Mouse (Mus musculus): ENCODE results near the gene Col4a1. TPM values are rescaled to one million over a fixed set of nuclear protein-coding genes. Genes with fewer than 3 reads are reported as not detected.

Col4a1 gene
- total RNA-seq, 2 experiments from 2014 or later, result 580 to 619 TPM

DNA sequence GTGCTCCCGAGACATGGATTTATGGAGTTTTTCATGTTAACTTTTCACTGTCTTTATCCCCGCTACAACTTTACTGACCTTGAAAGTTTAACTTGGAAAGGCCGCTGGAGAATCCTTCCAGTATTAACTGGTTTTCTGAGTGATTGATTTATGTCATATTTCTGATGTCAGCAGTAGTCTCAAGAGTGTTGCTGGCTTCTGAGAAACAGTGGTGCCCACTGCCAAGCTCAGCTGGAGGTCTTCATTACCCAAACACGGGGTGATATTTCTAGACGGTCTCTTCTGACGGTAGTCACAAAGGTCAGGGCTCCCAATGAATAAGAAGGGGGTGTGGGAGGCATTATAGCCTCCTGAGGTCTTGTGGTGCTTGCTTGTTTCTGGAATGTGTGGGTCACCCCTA, 21.1 kb upstream of the Col4a1 start:
- DNase-seq (ENCODE audit: low spot score in 2 of 2), result no peak

DNA sequence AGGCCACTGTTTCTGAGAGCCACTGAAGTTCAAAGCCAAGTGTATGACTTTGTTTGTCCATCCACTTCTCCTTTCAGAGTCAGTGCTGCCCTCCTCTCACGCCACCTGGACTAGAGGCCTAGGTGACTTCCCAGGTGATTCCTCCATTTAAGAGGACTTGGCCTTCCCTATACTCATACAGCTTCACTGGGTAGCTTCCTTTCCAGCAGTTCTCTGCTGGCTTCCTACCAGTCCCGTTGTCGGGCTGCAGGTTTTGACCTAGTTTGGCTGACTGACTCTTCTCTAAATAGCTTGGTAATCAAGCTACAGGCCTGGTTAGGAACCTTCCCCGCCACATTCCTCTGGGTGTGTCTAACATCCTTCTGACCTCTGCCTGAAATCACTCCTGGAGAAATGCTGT, 18.9 kb upstream of the Col4a1 start:
- DNase-seq (ENCODE audit: low spot score in 2 of 2), result no peak

DNA sequence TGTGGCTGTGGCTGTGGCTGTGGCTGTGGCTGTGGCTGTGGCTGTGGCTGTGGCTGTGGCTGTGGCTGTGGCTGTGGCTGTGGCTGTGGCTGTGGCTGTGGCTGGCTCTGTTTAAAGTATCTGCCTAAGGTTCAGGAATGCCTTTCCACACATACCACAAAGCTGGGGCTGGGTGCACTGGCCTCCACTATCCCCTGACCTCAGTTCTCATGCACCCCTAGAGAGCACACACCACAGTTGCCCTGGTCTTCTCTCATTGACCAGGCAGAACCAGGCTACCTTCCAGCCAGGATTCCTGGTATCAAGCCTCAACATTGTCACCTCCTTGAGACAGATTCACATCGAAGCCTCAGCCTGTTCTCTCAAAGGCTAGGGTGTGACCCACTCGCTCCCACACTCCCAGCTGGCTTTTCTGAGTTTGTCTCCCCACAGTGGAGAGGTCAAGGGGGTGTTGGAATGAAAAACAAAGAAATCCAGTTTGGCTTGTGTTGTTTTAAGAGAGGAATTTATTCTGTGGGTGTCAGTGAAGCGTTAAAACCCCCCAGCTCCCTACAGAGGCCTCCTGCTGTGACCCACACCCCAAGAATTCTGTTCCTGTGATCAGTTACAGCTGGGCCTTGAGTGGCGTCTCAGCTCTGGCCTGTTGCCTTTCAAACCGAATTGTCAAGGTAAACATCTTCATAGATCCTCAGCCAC, 15.2 kb upstream of the Col4a1 start:
- DNase-seq (ENCODE audit: low spot score in 2 of 2), result no peak

DNA sequence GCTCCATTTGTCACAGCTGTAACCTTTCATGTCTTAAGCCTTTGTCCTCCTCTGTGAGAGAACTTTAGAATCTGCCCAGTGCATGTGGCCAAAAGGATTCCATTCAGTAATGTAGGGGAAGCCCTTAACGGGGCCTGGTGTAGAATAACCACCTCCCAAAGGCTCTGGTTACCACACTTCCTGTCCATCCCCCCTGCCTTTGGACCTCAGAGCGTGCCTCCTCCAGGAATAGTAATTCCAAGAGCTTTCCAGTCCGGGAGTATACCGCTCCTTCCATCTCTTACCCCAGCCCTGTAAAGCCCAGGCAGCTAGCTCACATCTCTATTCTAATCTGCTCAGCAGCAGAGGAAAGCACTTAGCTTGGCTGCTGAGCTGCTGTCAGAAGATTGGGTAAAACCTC, 14.7 kb upstream of the Col4a1 start:
- DNase-seq (ENCODE audit: low spot score in 2 of 2), result no peak

DNA sequence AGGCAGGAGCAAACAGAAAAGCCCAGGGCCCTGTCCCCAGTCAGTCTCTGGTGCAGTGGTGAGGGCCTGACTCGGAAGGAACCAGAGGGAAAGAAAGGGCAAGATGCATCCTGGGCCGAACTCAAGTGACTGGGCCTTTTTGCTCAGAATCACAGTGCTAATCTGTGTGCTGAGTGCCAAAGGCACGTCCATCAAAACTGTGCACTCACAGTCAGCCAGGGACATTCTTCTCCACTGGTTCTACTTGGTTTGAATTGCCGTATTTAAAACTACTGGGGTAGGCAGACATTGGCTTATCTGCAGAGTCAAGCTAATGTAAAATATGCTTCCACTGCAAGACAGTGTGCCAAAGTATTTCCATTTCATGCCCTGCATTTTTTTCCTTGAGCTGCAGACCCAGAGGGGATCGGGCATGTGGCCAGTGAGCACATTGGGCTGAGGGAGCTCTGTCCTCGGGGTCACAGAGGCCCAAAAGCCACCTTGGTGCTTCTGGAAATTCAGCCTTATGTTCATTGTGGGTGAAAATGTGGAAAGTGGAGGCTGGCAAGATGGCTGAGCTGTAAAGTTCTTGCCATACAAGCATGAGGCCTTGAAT, 12.3 kb upstream of the Col4a1 start:
- DNase-seq (ENCODE audit: low spot score in 2 of 2), result no peak

DNA sequence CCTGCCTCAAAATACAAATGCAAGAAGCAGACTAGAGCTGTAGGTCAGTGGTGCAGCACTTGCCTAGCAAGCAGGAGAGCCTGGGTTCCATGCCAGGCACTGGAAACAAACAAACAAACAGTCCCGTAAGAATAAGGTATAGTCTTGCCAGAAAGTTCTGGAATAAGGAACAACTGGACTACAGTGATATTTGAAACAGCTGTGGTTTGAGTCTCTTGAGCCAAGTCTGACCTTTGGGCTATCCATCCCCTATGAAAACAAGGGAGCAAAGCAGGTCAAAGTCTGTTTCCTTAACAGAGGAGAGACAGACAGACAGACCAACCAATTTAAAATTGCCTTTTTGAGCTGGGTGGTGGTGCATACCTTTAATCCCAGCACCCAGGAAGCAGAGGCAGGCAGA, 11.1 kb upstream of the Col4a1 start:
- DNase-seq (ENCODE audit: low spot score in 2 of 2), result no peak

DNA sequence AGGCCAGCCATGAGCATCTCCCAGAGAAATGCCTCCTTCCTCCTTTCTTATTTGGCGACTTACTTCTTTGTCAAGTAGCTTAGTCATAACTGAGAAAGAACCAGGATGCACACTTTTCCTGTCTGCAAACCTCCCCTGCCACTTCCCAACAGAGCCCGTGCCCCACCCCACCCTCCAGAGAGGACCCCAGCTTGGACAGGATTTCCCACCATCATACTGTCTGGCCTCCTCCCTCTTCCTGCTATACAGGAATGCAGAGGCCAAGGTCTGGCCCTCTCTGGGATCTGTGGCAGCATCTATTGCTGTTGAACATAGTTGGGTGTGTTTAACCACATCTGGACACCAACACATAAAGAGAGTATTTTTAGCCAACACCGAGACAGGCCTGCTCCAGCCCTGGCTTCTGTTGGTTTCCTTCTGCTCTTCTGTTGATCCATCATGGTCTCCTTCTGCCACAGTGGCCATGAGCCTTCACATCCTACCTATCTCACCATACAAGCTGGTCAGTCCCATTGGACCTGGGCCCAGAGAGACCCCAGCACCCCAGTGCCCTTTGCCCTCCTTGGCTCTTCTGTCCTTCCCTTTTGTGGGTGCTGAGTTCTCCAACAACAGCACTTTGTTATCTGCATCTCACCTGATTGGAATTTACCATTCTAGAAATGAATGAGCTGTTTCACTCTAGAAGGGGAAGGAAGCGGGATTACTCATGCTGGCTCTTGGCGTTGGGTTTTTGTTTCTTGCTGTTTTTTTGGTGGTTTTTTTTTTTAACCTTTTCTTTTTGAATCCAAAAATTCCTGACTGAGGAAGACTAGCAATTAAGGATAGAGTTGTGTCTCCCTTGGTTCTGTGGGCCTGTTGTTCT, 10.3 kb upstream of the Col4a1 start:
- no peak for DNase-seq (ENCODE audit: low spot score in 2 of 2)

DNA sequence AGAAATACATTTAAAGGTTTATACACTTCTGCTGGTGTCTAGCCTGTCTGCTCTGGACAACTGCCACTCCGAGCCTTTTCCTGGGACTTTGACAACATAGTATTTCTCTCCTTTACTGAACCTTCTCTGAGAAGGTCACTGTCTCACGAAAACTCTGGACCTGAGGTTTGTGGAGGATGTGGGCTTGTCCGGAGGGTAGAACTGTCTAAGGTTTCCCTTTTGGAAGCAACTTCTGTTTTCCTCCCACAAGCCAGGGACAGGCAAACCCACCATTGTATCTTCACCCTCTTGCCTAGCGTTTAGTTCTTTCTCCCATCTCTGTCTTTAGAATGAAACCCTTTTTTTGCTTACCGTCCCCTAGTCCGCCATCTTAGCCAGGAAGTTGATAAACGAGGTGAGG, 9.2 kb upstream of the Col4a1 start:
- DNase-seq (ENCODE audit: low spot score in 2 of 2), result no peak

DNA sequence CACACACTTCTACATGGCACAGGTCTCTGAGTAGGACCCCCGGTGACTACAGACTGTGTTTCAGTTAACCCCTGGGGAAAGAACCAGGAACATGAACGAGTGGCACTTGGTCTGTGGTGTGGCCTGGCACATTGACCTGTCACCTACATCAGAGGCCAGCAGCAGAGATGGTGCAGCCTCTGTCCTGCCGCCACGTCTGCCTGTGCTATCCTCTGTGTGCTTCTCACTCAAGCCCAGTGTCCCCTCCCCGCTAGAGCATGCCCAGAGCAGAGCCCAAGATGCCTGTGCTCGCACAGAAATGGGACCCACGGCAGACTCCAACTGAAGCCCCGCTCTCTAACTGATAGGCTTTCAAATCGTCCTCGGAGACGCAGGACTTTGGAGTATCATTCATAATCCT, 6.8 kb upstream of the Col4a1 start:
- no peak for DNase-seq (ENCODE audit: low spot score in 2 of 2)

DNA sequence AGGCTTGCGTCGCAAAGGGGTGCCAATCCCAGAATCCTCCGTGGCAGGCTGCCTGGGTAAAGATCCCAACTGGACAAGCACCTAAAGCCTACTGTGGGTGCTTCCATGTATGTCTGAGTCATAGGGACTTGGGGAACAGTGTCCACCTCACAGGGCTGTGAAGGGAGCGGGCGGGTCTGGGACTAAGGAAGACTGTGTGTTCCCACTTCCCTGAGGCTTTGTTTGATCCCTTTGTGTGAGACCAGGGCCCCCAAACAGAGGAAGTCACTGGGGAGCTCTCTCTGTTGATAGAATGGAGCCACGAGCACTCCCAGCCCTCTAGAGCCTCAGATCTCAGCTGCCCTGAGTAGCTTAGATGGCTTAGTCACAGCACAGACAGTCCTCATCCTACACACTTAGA, 3.5 kb upstream of the Col4a1 start:
- no peak for DNase-seq (ENCODE audit: low spot score in 2 of 2)

DNA sequence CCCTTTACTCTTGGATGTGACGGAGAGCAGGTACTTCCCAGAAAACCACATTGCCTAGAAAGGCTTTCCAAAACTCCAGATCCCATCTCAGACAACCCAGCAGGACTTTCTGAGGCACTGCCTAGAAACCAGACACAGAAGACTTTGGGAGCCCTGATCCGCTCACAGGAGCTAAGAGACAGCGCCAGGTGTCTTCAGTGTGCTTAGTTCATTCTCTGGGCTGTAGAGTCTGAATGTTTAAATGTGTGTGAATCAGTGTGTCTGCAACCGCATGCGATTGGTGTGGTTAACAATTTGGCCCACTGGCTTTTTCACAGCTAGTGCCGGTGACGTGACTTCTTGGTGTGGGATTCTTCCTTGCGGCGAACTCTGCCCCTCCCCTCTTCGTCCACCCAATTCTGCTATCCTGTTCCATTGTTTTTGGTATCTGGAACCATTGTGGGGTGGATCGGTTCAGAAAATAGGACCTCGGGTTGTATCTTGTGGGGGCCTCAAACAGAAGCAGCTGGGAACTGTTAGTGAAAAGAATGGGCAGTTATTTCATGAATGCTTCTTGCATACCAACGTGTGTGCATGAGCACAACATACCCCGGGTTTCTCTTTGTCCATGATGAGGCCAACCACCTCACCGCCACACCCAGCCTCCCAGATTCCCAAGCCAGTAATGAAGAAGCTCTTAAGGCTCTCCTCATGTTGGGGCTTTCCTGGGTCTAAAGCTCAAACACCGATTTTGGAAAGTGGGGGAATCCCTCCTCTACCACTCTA, 2.7 kb upstream of the Col4a1 start:
- DNase-seq (ENCODE audit: low spot score in 2 of 2), result no peak

DNA sequence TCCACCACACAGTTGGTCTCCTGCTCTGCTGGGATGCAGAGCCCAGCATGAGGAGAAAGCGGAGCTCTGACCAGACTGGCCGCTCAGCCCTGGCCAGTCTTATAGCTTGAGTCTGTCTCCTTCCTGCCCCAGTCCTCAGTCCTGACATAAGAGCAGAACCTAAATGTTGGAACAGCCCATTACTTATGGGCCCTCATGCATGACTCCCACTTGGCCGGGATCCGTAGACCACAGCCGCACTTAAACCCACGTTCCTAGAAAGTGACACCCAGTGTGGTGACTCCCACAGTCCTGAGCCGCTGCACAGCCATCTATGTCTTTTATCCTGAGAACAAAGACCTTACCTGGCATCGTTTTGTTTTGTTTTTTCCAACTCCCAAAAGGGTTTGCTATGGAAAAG, 2.0 kb upstream of the Col4a1 start:
- no peak for DNase-seq (ENCODE audit: low spot score in 2 of 2)

DNA sequence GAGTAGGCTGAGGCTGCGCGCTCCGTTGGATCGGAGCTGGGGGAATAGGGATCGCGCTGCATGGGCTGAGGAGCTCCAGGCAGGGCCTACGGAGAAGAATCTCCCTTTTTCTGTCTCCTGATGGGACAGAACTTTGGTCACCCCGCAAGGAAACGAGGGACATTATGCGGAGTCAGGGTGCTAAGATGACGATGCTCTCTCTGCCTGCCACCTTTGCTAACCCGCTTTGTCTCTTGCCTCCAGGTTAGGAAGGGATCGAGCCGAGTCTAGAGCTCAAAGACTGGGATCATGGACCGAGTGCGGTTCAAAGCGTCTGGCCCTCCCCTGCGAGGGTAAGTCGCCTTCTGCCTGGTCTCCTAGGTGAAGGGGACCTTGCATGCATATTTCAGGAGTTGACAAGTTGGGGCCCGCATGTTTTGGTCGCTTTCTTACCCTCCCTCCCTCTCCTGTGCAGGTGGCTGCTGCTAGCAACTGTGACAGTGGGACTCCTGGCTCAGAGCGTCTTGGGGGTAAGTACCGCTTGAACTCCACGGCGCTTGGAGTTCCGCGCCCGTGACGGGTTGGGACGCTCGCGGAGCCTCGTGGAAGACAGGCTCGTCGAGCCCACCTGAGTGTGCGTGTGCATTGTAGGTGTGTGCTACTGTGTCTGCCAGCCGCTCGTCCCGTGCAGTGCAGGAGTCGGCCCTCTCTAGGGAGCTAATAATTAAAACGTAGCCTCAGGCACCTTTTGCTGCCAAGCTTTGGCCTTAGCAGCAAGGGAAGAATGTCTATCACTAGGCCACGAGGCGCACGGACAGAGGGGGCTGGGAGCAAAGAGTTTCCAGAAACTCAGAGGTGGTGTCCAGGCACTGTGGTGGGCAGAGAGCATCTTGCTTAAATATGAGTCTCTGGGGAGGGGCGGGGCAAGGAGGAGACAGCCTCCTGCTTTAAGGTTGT, 818 bp upstream of the Col4a1 start:
- no peak for DNase-seq (ENCODE audit: low spot score in 2 of 2)

DNA sequence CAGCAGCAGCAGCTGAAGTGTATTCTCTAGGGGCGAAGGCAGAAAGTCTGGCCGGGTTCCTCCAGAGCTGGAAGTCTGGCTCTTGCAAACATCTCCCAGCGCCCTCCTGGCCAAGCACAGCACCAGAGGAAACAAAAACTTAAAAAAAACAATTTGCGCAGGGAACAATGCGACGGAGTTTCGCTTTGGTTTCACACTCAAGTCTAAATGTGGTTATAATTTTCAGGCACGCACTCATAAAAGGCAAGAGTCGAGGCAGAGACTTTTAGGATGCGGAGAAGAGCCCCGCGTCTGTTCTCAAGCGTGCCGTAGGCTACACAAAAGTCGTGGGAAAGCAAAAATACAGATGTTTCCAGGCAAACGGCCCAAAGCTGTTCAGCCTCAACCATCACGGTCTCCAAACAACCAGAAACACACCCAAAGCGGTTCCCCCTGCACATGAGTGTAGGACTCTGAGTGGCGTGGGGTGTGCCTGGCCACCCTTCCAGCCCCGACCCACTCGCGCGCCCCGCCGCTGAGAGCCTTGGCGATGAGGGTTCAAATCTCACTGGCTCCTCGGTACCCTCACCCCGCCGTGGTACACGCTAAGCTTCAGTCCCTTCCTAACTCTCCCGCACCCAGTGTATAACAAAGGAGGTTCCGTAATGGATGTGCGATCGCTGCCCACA, 811 bp downstream of the Col4a1 start:
- no peak for DNase-seq (ENCODE audit: low spot score in 2 of 2)

DNA sequence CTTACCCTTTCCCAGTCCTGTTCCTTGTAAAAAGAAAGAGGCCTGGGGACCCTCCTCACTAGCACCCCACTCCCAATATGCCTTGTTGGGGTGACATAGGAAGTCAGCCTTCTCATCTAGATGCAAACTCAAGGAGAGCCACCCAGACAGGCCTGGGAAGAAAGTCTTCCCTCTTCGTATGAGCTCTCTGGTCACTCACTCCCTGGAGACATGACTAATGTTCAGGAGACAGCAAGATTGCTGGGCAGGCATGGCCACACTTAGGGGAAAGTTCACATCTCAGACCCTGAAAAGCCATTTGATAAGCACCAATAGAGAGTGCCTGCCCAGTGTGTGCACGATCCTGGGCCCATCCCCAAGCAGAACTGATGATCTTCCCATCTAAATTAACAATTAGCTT, 2.6 kb downstream of the Col4a1 start:
- DNase-seq (ENCODE audit: low spot score in 2 of 2), result no peak

DNA sequence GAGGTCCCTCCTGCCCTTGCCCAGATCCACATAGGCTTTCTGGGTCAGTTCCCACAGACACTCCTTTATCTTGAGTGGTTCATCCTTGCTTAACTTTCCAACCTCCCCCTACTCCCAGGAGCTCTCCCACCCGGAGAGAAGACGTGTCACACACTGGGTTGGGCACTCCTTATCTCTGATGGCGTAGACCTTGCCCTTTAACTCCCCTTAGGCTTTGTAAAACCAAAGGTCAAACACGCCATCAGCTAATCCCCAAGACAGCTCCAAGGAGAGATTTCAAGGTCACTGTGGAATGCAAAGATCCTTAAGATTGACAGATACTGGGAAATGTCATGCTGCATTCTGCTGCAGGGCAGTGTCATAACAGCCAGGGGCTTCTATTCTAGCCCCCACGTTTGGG, 3.4 kb downstream of the Col4a1 start:
- DNase-seq (ENCODE audit: low spot score in 2 of 2), result no peak

DNA sequence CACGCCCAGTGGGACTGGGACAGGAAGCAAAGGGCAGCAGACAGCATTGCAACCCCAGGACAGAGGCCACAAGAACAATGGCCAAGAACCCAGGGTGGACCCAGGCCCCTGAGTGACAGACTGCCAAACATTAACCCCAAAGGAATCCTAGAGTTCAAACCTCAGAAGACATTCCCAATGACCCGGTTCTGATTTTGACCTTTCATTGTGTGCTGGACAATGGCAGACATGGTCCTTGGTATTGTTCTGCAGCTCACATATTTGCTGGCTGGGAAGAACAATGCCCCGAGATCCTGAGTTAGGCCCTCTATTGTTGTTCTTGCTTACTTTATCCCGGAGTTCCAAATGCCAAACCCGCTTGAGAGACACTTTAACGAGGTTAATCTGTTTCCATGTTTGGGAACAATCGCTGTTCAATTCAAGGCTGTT, 4.0 kb downstream of the Col4a1 start:
- no peak for DNase-seq (ENCODE audit: low spot score in 2 of 2)

DNA sequence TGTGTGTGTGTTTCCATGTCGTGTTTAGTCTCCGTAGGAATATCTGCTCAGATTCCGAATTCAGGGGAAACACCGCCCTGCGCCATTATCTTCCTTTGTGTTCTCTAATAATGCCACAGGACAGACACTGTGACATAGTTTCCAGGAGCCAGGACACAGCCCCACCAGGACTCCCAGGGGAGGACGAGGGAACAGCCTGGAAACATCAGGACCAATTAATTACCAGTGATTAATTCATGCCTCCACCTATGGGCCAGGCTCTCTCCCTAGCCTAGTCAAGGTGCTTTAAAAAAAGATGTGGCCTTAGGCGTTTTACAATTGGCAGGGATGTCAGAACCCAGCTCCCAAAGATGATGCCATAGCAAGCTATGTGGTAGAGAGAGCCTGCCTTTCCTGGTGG, 5.2 kb downstream of the Col4a1 start:
- no peak for DNase-seq (ENCODE audit: low spot score in 2 of 2)

DNA sequence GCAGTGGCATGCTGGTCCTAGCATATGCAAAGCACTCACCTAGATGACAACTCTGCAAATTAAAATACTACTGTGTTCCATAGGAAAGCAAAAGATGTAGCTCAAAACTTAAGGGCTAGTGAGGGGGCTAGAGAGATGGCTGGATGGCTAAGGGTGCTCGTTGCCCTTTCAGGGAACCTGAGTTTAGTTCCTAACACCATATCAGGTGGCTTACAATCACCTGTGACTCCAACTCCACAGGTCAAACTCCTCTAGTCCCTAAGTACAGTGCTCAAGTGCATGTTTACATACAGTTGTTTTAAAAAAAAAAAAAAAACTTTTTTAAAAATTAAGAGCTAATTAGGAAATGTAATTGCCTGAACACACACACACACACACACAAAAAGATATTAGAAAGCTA, 7.1 kb downstream of the Col4a1 start:
- DNase-seq (ENCODE audit: low spot score in 2 of 2), result no peak

DNA sequence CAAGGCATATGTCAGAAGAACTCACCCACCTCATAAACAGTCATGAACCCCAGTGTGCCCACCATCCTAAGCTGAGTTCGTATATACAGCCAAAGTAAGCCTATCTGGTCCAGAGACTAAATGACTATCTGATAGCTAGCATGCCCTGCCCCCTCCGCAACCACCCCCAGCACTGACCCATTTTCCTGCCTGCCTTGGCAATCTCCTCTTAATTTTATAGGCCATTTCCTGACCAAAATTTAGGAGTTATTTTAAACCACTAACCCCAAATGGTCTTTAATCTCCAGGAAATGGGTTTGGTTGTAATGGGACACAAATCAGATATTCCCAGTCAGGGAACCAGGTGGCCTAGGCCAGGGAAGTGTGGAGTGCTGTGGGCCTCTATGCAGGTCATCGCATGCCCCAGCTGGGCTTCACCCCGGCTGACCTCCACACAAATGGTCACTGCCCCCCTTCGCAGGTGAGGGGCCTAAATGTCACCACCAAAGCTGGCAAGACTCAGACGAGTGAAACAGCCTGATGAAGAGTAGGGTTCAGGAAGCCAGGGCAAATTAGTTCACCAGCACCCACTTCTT, 8.5 kb downstream of the Col4a1 start:
- DNase-seq (ENCODE audit: low spot score in 2 of 2), result no peak

All from adrenal gland, postnatal 4 days (tissue).